Mouse (Mus musculus) kidney, adult 2 months (tissue): ENCODE measurements around the gene Myo1a.

Source experiments
- CTCF ChIP-seq: fragments of 200-500 bp; conservative IDR thresholded peaks from 2 replicates; pipeline ENCODE4 v1.5.1; 2011; ENCODE audit warnings: low read depth, mild to moderate bottlenecking, control low read depth, low read length, moderate library complexity, mixed read lengths; ENCODE audit not compliant: insufficient read depth, insufficient read length
- POLR2A ChIP-seq: fragments of 200-500 bp; IDR thresholded peaks from one replicate; pipeline ENCODE4 v1.6.1; 2011; ENCODE audit warnings: low read depth, low read length, control low read depth

- TF ChIP-seq CTCF = no peak
- no peak for TF ChIP-seq POLR2A
Measured at GRCm38 (mm10) chr10:127725136-127725535, 20.2 kb downstream of the Myo1a start.
